Mouse (Mus musculus) retina, postnatal 7 days (tissue): ENCODE measurements around the gene 4930474N05Rik.

ENCODE experiments used
- DNase-seq: peaks from one replicate; pipeline ENCODE4 v3.0.0-alpha.2; 2012; ENCODE audit warnings: low read depth, low spot score

The 4930474N05Rik gene

GRCm38 (mm10) chr14:36094617-36095016 is at the start of gene 4930474N05Rik:
TSS of gene 4930474N05Rik (plus strand) at chr14:36094917.
- no peak for DNase-seq

DNA sequence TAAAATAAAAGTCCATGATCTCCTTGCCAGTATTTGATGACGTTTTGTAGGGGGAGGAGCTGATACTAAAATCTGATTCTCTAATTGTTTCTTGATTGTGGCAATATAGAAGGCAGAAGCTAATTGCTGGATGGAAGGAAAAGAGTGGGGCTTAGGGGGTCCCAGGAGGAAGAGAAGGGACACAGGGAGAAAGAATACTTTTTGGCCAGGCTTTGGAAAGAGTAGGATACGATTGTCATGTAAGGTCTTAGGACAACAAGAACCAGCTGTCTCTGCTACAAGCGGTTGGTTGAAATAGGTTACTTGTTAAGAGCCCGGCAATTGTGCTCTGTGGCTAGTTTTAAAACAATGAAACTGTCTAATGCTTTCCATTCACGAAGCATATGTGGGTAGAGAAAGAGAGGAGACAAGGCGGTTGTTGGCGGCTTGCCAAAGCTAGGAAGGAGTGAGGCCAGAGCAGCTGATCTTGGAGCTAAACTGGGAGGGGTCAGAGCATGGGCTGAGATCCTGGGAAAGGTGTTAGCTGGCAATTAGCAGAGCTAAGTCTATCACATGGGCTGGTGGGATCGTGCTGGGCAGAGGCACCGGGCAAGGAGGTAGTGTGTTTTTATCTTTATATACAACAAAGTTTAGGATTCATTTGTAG is 45.8 kb upstream of the 4930474N05Rik start:
- DNase-seq, result peak; percentile 32

DNA sequence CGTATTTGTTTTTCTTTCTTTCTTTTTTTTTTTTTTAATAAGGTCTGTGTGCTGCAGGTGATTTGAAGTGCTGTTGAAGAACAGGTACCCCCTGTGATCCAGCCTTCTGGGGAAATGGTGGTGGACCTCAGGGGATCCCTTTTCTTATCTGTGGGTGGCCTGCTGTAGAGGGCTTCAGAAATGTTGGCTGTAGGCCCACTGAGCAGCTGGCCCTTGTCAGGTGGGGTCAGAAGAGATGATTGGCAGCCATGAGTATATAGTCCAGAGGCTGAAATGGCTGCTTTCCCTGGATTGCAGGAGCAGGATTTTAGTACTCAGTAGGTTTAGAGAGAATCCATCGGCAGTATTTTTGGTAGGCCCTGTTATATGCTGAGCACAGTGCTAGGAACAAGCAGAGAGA is 41.4 kb upstream of the 4930474N05Rik start:
- no peak for DNase-seq

DNA sequence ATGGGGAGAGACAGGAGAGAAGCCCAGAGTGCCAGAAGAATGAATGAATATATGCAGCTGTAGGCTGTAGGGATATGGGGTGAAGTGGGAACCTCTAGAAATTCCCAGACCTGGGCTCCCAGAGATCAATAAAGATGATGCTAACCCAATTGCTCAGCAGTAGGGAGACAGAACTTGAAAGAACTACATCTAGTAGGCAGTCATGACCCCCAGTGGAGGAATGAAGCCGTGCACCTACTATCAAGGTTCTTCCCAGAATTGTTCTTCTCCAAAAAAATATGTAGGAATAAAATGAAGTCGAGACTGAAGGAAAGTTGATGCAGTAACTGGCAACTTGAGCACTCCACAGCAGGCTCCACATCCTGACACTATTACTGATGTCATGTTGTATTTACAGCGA is 3.8 kb downstream of the 4930474N05Rik start:
- DNase-seq, result no peak

GRCm38 (mm10) chr14:36099647-36100046 is 4.9 kb downstream of the 4930474N05Rik start:
- DNase-seq, result no peak

DNA sequence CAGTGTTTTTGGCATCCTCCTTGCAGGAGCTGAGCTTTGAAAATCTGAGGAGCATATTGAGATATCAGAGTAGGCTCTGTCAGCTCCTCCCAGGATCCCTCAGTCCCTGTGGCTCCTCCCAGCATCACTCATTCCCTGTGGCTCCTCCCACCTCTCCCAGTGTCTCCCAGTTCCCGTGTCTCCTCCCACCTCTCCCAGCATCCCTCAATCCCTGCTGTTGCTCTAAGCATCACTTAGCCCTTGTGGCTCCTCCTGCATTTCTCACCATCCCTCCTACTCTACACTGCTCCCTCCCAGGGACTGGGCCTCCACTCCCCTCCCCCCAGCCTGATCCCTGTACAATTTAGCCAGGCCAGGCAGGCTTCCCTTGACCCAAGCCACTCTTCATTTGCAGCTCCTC is 6.0 kb downstream of the 4930474N05Rik start:
- no peak for DNase-seq

- no peak for DNase-seq
Observed at GRCm38 (mm10) chr14:36114481-36114880, 19.8 kb downstream of the 4930474N05Rik start.

GRCm38 (mm10) chr14:36123775-36124335 is 29.1 kb downstream of the 4930474N05Rik start:
- no peak for DNase-seq

GRCm38 (mm10) chr14:36135749-36136148 is 41.0 kb downstream of the 4930474N05Rik start:
- no peak for DNase-seq

DNA sequence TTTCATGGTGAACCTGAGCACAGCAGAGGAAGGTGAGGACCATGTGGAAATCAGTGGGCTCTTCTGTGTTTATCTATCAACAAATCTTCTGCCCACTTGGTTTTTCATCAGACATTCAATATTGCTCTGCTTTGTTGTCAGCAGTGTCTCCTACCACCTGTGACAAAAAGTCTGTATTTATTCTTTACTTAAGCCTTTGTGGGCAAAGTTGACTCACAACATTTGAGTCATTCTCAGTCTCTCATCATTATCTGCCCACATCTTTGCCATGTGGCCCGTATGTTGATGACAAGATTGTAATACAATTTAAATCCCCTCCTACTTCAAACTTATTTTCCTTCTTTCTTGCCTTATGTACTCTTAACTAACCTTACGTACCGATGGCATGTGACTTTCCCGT is 43.0 kb downstream of the 4930474N05Rik start:
- no peak for DNase-seq

GRCm38 (mm10) chr14:36145261-36145660 is 50.5 kb downstream of the 4930474N05Rik start:
- DNase-seq, result no peak
